Mouse (Mus musculus): Measurements from ENCODE around the gene Ccser2.

GRCm38 (mm10) chr14:36971211-36971610 is 2.6 kb upstream of the Ccser2 start:
- no peak for TF ChIP-seq CTCF (IDR thresholded peaks at IDR 0.05; ENCODE audit: low read depth, low read length)
- TF ChIP-seq POLR2A (IDR thresholded peaks at IDR 0.05; ENCODE audit: borderline replicate concordance, low read depth, low read length) = no peak
